Mouse (Mus musculus) hindbrain, embryonic 14.5 days (tissue): Measurements from ENCODE around the gene Prl6a1. TPM values are rescaled to one million over a fixed set of nuclear protein-coding genes. Genes with fewer than 3 reads are reported as not detected.
A peak's percentile ranks its signal among the peaks of the same experiment; 100 is the strongest.

Experiments
- ATAC-seq: fragments of 200-750 bp; cut with Nextera tagmentation; 2 replicates; pipeline ENCODE4 v1.8.0; 2017; ENCODE audit warnings: moderate number of reproducible peaks, mild to moderate bottlenecking, moderate TSS enrichment, moderate library complexity; ENCODE audit not compliant: low FRiP score
- DNase-seq: peaks from one replicate; pipeline ENCODE4 v3.0.0-alpha.2; 2015; ENCODE audit warnings: low spot score
- H3K27ac ChIP-seq: fragments of 300-500 bp; sonication (generic); 2 replicates; pipeline ENCODE4 v1.5.1; 2014; ENCODE audit warnings: mild to moderate bottlenecking, moderate library complexity
- H3K27me3 ChIP-seq: fragments of 300-500 bp; sonication (generic); 2 replicates; pipeline ENCODE4 v1.6.1; 2014; ENCODE audit warnings: mild to moderate bottlenecking, low read length, mixed read lengths; ENCODE audit not compliant: control insufficient read depth, insufficient read depth
- H3K36me3 ChIP-seq: fragments of 300-500 bp; sonication (generic); replicated peaks from 2 replicates; pipeline ENCODE4 v1.6.1; 2014; ENCODE audit not compliant: control insufficient read depth, insufficient read depth
- H3K4me1 ChIP-seq: fragments of 300-500 bp; sonication (generic); replicated peaks from 2 replicates; pipeline ENCODE4 v1.6.1; 2014; ENCODE audit warnings: antibody characterized with exemption, low read length, mixed read lengths; ENCODE audit not compliant: control insufficient read depth, insufficient read depth
- H3K4me2 ChIP-seq: fragments of 300-500 bp; sonication (generic); replicated peaks from 2 replicates; pipeline ENCODE4 v1.6.1; 2014; ENCODE audit warnings: mild to moderate bottlenecking, moderate library complexity
- H3K4me3 ChIP-seq: fragments of 300-500 bp; sonication (generic); replicated peaks from 2 replicates; pipeline ENCODE4 v1.5.1; 2014; ENCODE audit warnings: mild to moderate bottlenecking, low read length
- H3K9ac ChIP-seq: fragments of 300-500 bp; sonication (generic); 2 replicates; pipeline ENCODE4 v1.6.1; 2014
- H3K9me3 ChIP-seq: fragments of 300-500 bp; sonication (generic); 2 replicates; pipeline ENCODE4 v1.6.1; 2016; ENCODE audit warnings: low read length; ENCODE audit not compliant: control insufficient read depth
- WGBS: fragments of 180-500 bp; shearing (Covaris S2); extraction: QIAGEN DNeasy Blood & Tissue Kit; methylation state at CpG from one replicate; pipeline ENCODE4 v1.1.7; 2014; 5-methylcytosine and 5-hydroxymethylcytosine counted together
- polyA plus RNA-seq: library from polyadenylated mRNA; unstranded; fragments of >200 nt; fragmentation: Nextera tagmentation; extraction: Ambion mirVana; gene quantifications from 2 replicates; pipeline ENCODE4 v1.2.1, GENCODE M21; 2014

The Prl6a1 gene
- not detected in 2 replicates for polyA plus RNA-seq

GRCm38 (mm10) chr13:27312334-27313225 lies at the start of gene Prl6a1:
Prl6a1 (plus strand) TSS chr13:27312627.
- WGBS, result 86% methylated on average over 7 of the region's 7 CpGs
- no peak for ATAC-seq
- no peak for DNase-seq
- Histone ChIP-seq H3K27me3 (no peaks in the 10 kb centered on the region), H3K9ac (no peak within 1 kb of the TSS), H3K4me2 (no peak within 1 kb of the TSS), H3K4me3 (no peak within 1 kb of the TSS), H3K36me3 (no peaks in the 10 kb centered on the region), H3K27ac (no peak within 1 kb of the TSS), H3K4me1 (no peaks in the 10 kb centered on the region), H3K9me3 (no peaks in the 10 kb centered on the region)

GRCm38 (mm10) chr13:27334989-27335388 lies 22.6 kb downstream of the Prl6a1 start:
- no peak for DNase-seq
- 28% methylated on average over 1 of the region's 1 CpGs for WGBS
- no peak overlapping the region for H3K4me3 ChIP-seq

GRCm38 (mm10) chr13:27342733-27343275 lies 30.4 kb downstream of the Prl6a1 start:
- H3K4me2 ChIP-seq, result no peak overlapping the region
- no peak overlapping the region for H3K9ac ChIP-seq
- 71% methylated on average over 3 of the region's 3 CpGs for WGBS
- H3K36me3 ChIP-seq, result no peaks in the 10 kb centered on the region
- no peaks in the 10 kb centered on the region for H3K4me1 ChIP-seq
- H3K27ac ChIP-seq, result no peak overlapping the region
- DNase-seq (no peak), ATAC-seq (no peak)
- H3K9me3 ChIP-seq, result no peaks in the 10 kb centered on the region
- H3K4me3 ChIP-seq, result no peak overlapping the region
- H3K27me3 ChIP-seq, result no peaks in the 10 kb centered on the region

More at GRCm38 (mm10) chr13:27334989-27335388, 22.6 kb downstream of the Prl6a1 start:
- Histone ChIP-seq H3K4me2 (no peak overlapping the region), H3K27ac (no peak overlapping the region), H3K36me3 (no peaks in the 10 kb centered on the region), H3K9ac (no peak overlapping the region), H3K9me3 (no peaks in the 10 kb centered on the region), H3K4me1 (no peaks in the 10 kb centered on the region), H3K27me3 (no peaks in the 10 kb centered on the region)
- ATAC-seq, result peak; percentile 55; the same call in 1 of the 2 replicates

- DNase-seq, result no peak
- no peaks in the 10 kb centered on the region for H3K9me3 ChIP-seq
- H3K4me1 ChIP-seq, result no peaks in the 10 kb centered on the region
- 87% methylated on average over 2 of the region's 2 CpGs for WGBS
- H3K9ac ChIP-seq, result no peak within 1 kb of the TSS
- ATAC-seq, result no peak
- H3K4me2 ChIP-seq, result no peak within 1 kb of the TSS
- no peak within 1 kb of the TSS for H3K4me3 ChIP-seq
- no peaks in the 10 kb centered on the region for H3K27me3 ChIP-seq
- no peaks in the 10 kb centered on the region for H3K36me3 ChIP-seq
- H3K27ac ChIP-seq, result no peak within 1 kb of the TSS
These were observed 32.9 kb downstream of the Prl6a1 start, which contains the start of gene Prl8a2 for GRCm38 (mm10) chr13:27345373-27345772. Prl8a2 (plus strand) TSS chr13:27345673.

Other genes starting within 250 kb of the Prl6a1 start
- not detected in 2 replicates for gene Prl3d1, start 218.4 kb upstream of the Prl6a1 start, polyA plus RNA-seq
- gene Prl3d2, start 190.9 kb upstream of the Prl6a1 start, polyA plus RNA-seq, result not detected in 2 replicates
- gene Prl3d3, start 155.8 kb upstream of the Prl6a1 start, polyA plus RNA-seq, result not detected in 2 replicates
- not detected in 2 replicates for gene Prl3c1, start 116.0 kb upstream of the Prl6a1 start, polyA plus RNA-seq
- gene Prl3b1, start 70.8 kb upstream of the Prl6a1 start, polyA plus RNA-seq, result not detected in 2 replicates
- gene Prl3a1, start 53.2 kb upstream of the Prl6a1 start, polyA plus RNA-seq, result not detected in 2 replicates
- gene Prl8a2, start 33.0 kb downstream of the Prl6a1 start, polyA plus RNA-seq, result not detected in 2 replicates
- not detected in 2 replicates for gene Prl2b1, start 78.2 kb downstream of the Prl6a1 start, polyA plus RNA-seq
- gene Prl8a6, start 126.1 kb downstream of the Prl6a1 start, polyA plus RNA-seq, result not detected in 2 replicates
- not detected in 2 replicates for gene Prl8a8, start 200.6 kb downstream of the Prl6a1 start, polyA plus RNA-seq